Mouse (Mus musculus) ES-E14 (cell line): ENCODE measurements at regions not wholly inside any gene's neighbourhood (a gene's known extent, or its start where the extent isn't known, plus 50 kb on each side); places are given as distances from the start of the nearest gene placed in this dataset.

Source experiments
- DNase-seq: peaks from one replicate; pipeline ENCODE4 v3.0.0-alpha.2; 2013; ENCODE audit warnings: low read depth, low spot score
- H3K27ac ChIP-seq: 2 replicates; pipeline ENCODE4 v1.5.1; 2012; ENCODE audit warnings: low read depth, mild to moderate bottlenecking, low read length, moderate library complexity, mixed read lengths; ENCODE audit not compliant: poor library complexity, insufficient read depth, severe bottlenecking
- H3K36me3 ChIP-seq: 2 replicates; pipeline ENCODE4 v1.6.1; 2012; ENCODE audit warnings: mild to moderate bottlenecking, low read length, moderate library complexity, mixed read lengths; ENCODE audit not compliant: control insufficient read depth, poor library complexity, insufficient read depth, severe bottlenecking
- H3K4me1 ChIP-seq, 2 experiments: fragments of 150-350 bp in 1 of 2; sonication (generic) in 1 of 2; 2 replicates each; pipeline ENCODE4 v1.6.1; 2012; ENCODE audit warnings: low read length in 2 of 2, mild to moderate bottlenecking in 1 of 2, mixed read lengths in 1 of 2; ENCODE audit not compliant: control insufficient read depth in 2 of 2, insufficient read depth in 2 of 2, poor library complexity in 1 of 2
- H3K4me3 ChIP-seq, 2 experiments: fragments of 150-350 bp in 1 of 2; sonication (generic) in 1 of 2; 2 replicates each; pipeline ENCODE4 v1.5.1; 2012; ENCODE audit warnings: low read length in 2 of 2, low read depth in 1 of 2, mild to moderate bottlenecking in 1 of 2, mixed read lengths in 1 of 2; ENCODE audit not compliant: insufficient read depth in 1 of 2, poor library complexity in 1 of 2, severe bottlenecking in 1 of 2
- H3K9ac ChIP-seq: 2 replicates; pipeline ENCODE4 v1.6.1; 2012; ENCODE audit warnings: low read depth, mild to moderate bottlenecking, low read length, mixed read lengths; ENCODE audit not compliant: poor library complexity, insufficient read depth, severe bottlenecking
- H3K9me3 ChIP-seq: fragments of 150-350 bp; sonication (generic); 2 replicates; pipeline ENCODE4 v1.6.1; 2012; ENCODE audit warnings: low read depth, mild to moderate bottlenecking, low read length; ENCODE audit not compliant: control insufficient read depth, insufficient read depth
- CHD2 ChIP-seq: IDR thresholded peaks from 2 replicates; pipeline ENCODE4 v1.6.1; 2014; ENCODE audit warnings: mild to moderate bottlenecking, low read depth, low read length, inconsistent platforms
- HCFC1 ChIP-seq: IDR thresholded peaks from 2 replicates; pipeline ENCODE4 v1.6.1; 2012; ENCODE audit warnings: low read length, inconsistent platforms, borderline replicate concordance; ENCODE audit not compliant: insufficient read depth
- MAFK ChIP-seq: IDR thresholded peaks from 2 replicates; pipeline ENCODE4 v1.6.1; 2014; ENCODE audit warnings: mild to moderate bottlenecking, low read depth, low read length, inconsistent platforms; ENCODE audit not compliant: insufficient read depth
- ZC3H11A ChIP-seq: IDR thresholded peaks from 2 replicates; pipeline ENCODE4 v1.6.1; 2012; ENCODE audit warnings: low read depth, mild to moderate bottlenecking, inconsistent platforms, low read length, borderline replicate concordance
- ZNF384 ChIP-seq: IDR thresholded peaks from 2 replicates; pipeline ENCODE4 v1.6.1; 2012; ENCODE audit warnings: low read depth, low read length, inconsistent platforms
- in situ Hi-C, 2 experiments: fragments of 600-800 bp; cut with MboI; formaldehyde crosslinking; loops; one replicate each; pipeline ENCODE4 v1.15.1; 2025; ENCODE audit warnings: low sequenced_read_pairs in 2 of 2, inconsistent platforms in 1 of 2; ENCODE audit not compliant: unreplicated experiment in 2 of 2

GRCm38 (mm10) chr17:62287666-62288065 is 593.5 kb downstream of the Efna5 start:
- Histone ChIP-seq H3K36me3 (no peaks in the 10 kb centered on the region), H3K4me3 (no peak overlapping the region), H3K9ac (no peak overlapping the region), H3K27ac (no peak overlapping the region), H3K4me1 (no peaks in the 10 kb centered on the region), H3K9me3 (no peaks in the 10 kb centered on the region)
- no peak for TF ChIP-seq ZC3H11A
- TF ChIP-seq ZNF384 = no peak
- TF ChIP-seq HCFC1 = no peak
- TF ChIP-seq MAFK = no peak
- TF ChIP-seq CHD2 = no peak
- in situ Hi-C loops = no loop called here
- DNase-seq = no peak

DNA sequence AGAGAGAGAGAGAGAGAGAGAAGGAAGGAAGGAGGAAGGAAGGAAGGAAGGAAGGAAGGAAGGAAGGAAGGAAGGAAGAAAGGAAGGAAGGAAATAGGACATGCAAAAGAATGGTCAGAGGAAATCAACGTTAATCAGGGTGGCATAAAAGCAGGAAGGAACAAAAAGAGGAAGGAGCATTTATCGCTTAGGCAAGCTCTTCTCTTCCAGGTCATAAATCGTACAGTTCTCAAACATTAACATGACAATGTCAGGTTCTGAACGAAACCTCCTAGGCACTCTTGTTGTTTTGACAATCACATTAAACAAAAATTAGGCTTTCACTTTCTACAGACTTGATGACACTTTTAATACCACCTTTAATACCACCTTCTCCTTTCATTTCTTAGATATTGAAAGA is 594.0 kb downstream of the Efna5 start:
- no peak overlapping the region for H3K4me3 ChIP-seq
- in situ Hi-C loops = no loop called here
- H3K9me3 ChIP-seq = no peaks in the 10 kb centered on the region
- DNase-seq = no peak
- H3K4me1 ChIP-seq = no peaks in the 10 kb centered on the region
- H3K27ac ChIP-seq = no peak overlapping the region
- H3K9ac ChIP-seq = no peak overlapping the region
- no peak for TF ChIP-seq HCFC1
- TF ChIP-seq ZC3H11A = no peak
- no peak for TF ChIP-seq ZNF384
- TF ChIP-seq MAFK = no peak
- no peak for TF ChIP-seq CHD2
- H3K36me3 ChIP-seq = no peaks in the 10 kb centered on the region

GRCm38 (mm10) chr17:62286086-62287080 is 594.7 kb downstream of the Efna5 start:
- H3K4me1 ChIP-seq = no peaks in the 10 kb centered on the region
- H3K9me3 ChIP-seq = no peaks in the 10 kb centered on the region
- TF ChIP-seq CHD2 (no peak), MAFK (no peak), ZNF384 (no peak), HCFC1 (no peak), ZC3H11A (no peak)
- in situ Hi-C loops = no loop called here
- H3K9ac ChIP-seq = no peak overlapping the region
- no peaks in the 10 kb centered on the region for H3K36me3 ChIP-seq
- DNase-seq = no peak
- no peak overlapping the region for H3K4me3 ChIP-seq
- H3K27ac ChIP-seq = no peak overlapping the region

DNA sequence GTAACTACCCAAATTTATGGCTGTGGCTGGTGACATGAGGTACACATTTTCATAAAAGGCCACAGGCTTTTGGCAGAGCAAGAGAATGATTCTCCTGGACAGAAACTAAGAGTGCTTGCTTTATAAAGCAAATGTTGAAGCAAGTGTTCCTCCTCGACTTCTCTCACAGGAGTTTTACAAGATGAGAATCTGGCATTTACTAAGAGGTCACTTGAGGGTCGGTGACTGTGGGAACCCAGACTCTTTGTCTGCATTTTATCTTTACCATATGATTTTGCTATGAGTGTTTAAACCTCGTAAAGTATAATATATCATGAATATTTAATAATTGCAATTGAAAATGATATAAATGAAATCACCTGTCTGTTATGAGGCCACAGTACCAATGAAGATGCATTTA is 600.9 kb downstream of the Efna5 start:
- in situ Hi-C loops = no loop called here
- H3K9me3 ChIP-seq = no peaks in the 10 kb centered on the region
- TF ChIP-seq ZNF384 = no peak
- TF ChIP-seq CHD2 = no peak
- no peak for TF ChIP-seq HCFC1
- no peak for TF ChIP-seq MAFK
- no peak for TF ChIP-seq ZC3H11A
- no peak overlapping the region for H3K27ac ChIP-seq
- DNase-seq = no peak
- no peaks in the 10 kb centered on the region for H3K36me3 ChIP-seq
- H3K4me1 ChIP-seq = no peaks in the 10 kb centered on the region
- no peak overlapping the region for H3K4me3 ChIP-seq
- no peak overlapping the region for H3K9ac ChIP-seq
